Mouse (Mus musculus): Measurements from ENCODE around the gene Tut1. TPM values are rescaled to one million over a fixed set of nuclear protein-coding genes. Genes with fewer than 3 reads are reported as not detected.
A peak's percentile ranks its signal among the peaks of the same experiment; 100 is the strongest.

Gene Tut1
- total and polyA plus RNA-seq, 3 experiments = 54.6 to 68.2 TPM; not detected in 1

GRCm38 (mm10) chr19:8954171-8954570 lies 524 bp downstream of the Tut1 start:
- TF ChIP-seq CTCF (IDR thresholded peaks at IDR 0.05 in 2 of 3, conservative IDR thresholded peaks at IDR 0.05 in 1 of 3; ENCODE audit: control insufficient read depth in 1 of 3, insufficient read depth in 1 of 3, low read depth in 2 of 3, low read length in 3 of 3, poor library complexity in 1 of 3, severe bottlenecking in 1 of 3) (no peak), E2F4 (IDR thresholded peaks at IDR 0.05; ENCODE audit: borderline replicate concordance, low read depth, low read length) (no peak), TCF12 (IDR thresholded peaks at IDR 0.05; ENCODE audit: low read depth, low read length) (no peak), SMC3 (IDR thresholded peaks at IDR 0.05; ENCODE audit: low read depth, low read length) (no peak), TAL1 (IDR thresholded peaks at IDR 0.05; ENCODE audit: low read length) (no peak), ZKSCAN1 (IDR thresholded peaks at IDR 0.05; ENCODE audit: low read depth, low read length) (no peak), POLR2A (IDR thresholded peaks at IDR 0.05; ENCODE audit: control insufficient read depth in 1 of 2, insufficient read depth in 1 of 2, low read depth in 1 of 2, low read length in 2 of 2, poor library complexity in 1 of 2) (no peak), USF1 (IDR thresholded peaks at IDR 0.05; ENCODE audit: low read depth, low read length) (no peak), CHD1 (IDR thresholded peaks at IDR 0.05; ENCODE audit: low read depth, low read length) (no peak), HCFC1 (IDR thresholded peaks at IDR 0.05; ENCODE audit: low read depth, low read length) (no peak), GABPA (IDR thresholded peaks at IDR 0.05; ENCODE audit: low read depth, low read length) (no peak), RCOR1 (IDR thresholded peaks at IDR 0.05; ENCODE audit: low read depth, low read length) (no peak), MEF2A (IDR thresholded peaks at IDR 0.05; ENCODE audit: extremely low read depth, insufficient replicate concordance, low read depth, low read length, poor library complexity, severe bottlenecking) (no peak), ELF1 (IDR thresholded peaks at IDR 0.05; ENCODE audit: low read depth, low read length) (no peak), MYC (IDR thresholded peaks at IDR 0.05; ENCODE audit: low read depth, low read length) (no peak), EP300 (IDR thresholded peaks at IDR 0.05; ENCODE audit: low read depth in 1 of 2, low read length in 2 of 2) (no peak), USF2 (IDR thresholded peaks at IDR 0.05; ENCODE audit: borderline replicate concordance in 1 of 2, insufficient read depth in 1 of 2, low read depth in 1 of 2, low read length in 2 of 2) (no peak), TBP (IDR thresholded peaks at IDR 0.05; ENCODE audit: low read depth, low read length) (no peak)
- H3K27ac ChIP-seq (ENCODE audit: control insufficient read depth, low read depth, low read length) = peak overlapping the region; percentile 82
- no peaks in the 10 kb centered on the region for H3K9me3 ChIP-seq (replicated peaks; ENCODE audit: insufficient read depth, low read length)
- peaks cover 37% of the 10 kb centered on the region for H3K79me2 ChIP-seq (ENCODE audit: control insufficient read depth, insufficient read depth, low read length, poor library complexity)
- peak; percentile 43 for DNase-seq (ENCODE audit: low read depth, low spot score)
- H3K27me3 ChIP-seq (ENCODE audit: control insufficient read depth in 1 of 2, insufficient read depth in 2 of 2, low read length in 2 of 2) = no peaks in the 10 kb centered on the region
- H3K4me3 ChIP-seq (ENCODE audit: control insufficient read depth in 1 of 2, insufficient read depth in 1 of 2, low read depth in 2 of 2, low read length in 2 of 2) = peak overlapping the region; percentile 67 to 81
- H3K36me3 ChIP-seq (ENCODE audit: control insufficient read depth in 1 of 2, insufficient read depth in 2 of 2, low read length in 2 of 2) = peaks cover 22 to 47% of the 10 kb centered on the region in 2 experiments
- peaks cover 9 to 25% of the 10 kb centered on the region in 2 experiments for H3K4me1 ChIP-seq (ENCODE audit: control insufficient read depth in 1 of 2, insufficient read depth in 2 of 2, low read length in 2 of 2)
- H3K9ac ChIP-seq (ENCODE audit: control insufficient read depth, low read depth, low read length, poor library complexity, severe bottlenecking) = peak overlapping the region; percentile 83

DNA sequence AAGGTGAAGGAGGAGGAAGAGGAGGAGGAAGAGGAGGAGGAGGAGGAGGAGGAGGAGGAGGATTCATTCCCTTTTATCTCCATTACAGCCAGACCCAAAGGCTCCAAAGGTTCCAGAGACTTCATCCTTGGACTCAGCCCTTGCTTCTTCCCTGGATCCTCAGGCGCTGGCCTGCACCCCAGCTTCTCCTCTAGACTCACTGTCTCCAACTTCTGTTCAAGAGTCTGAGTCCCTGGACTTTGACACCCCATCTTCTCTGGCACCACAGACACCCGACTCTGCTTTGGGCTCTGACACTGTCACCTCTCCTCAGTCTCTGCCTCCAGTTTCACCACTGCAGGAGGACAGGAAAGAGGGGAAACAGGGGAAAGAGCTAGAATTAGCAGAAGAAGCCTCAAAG lies 8.6 kb downstream of the Tut1 start:
- Histone ChIP-seq H3K9ac (ENCODE audit: control insufficient read depth, low read depth, low read length, poor library complexity, severe bottlenecking) (no peak overlapping the region), H3K4me1 (ENCODE audit: control insufficient read depth in 1 of 2, insufficient read depth in 2 of 2, low read length in 2 of 2) (peaks cover 0 to 3% of the 10 kb centered on the region in 2 experiments; a peak in 1 of 4 replicates), H3K79me2 (ENCODE audit: control insufficient read depth, insufficient read depth, low read length, poor library complexity) (peaks cover 23% of the 10 kb centered on the region), H3K27ac (ENCODE audit: control insufficient read depth, low read depth, low read length) (no peak overlapping the region), H3K4me3 (ENCODE audit: control insufficient read depth in 1 of 2, insufficient read depth in 1 of 2, low read depth in 2 of 2, low read length in 2 of 2) (no peak overlapping the region), H3K36me3 (ENCODE audit: control insufficient read depth in 1 of 2, insufficient read depth in 2 of 2, low read length in 2 of 2) (peaks cover 0 to 28% of the 10 kb centered on the region in 2 experiments; a peak in 3 of 4 replicates), H3K27me3 (ENCODE audit: control insufficient read depth in 1 of 2, insufficient read depth in 2 of 2, low read length in 2 of 2) (no peaks in the 10 kb centered on the region), H3K9me3 (replicated peaks; ENCODE audit: insufficient read depth, low read length) (no peaks in the 10 kb centered on the region)
- no peak for TF ChIP-seq ELF1 (IDR thresholded peaks at IDR 0.05; ENCODE audit: low read depth, low read length)
- no peak for TF ChIP-seq POLR2AphosphoS2 (IDR thresholded peaks at IDR 0.05; ENCODE audit: low read length)
- TF ChIP-seq JUND (IDR thresholded peaks at IDR 0.05; ENCODE audit: low read depth, low read length) = no peak
- TF ChIP-seq TBP (IDR thresholded peaks at IDR 0.05; ENCODE audit: low read depth, low read length) = no peak
- no peak for TF ChIP-seq NRF1 (IDR thresholded peaks at IDR 0.05; ENCODE audit: insufficient read depth, low read depth, low read length, poor library complexity, severe bottlenecking)
- no peak for TF ChIP-seq ZKSCAN1 (IDR thresholded peaks at IDR 0.05; ENCODE audit: low read depth, low read length)
- TF ChIP-seq USF1 (IDR thresholded peaks at IDR 0.05; ENCODE audit: low read depth, low read length) = no peak
- TF ChIP-seq SMC3 (IDR thresholded peaks at IDR 0.05; ENCODE audit: low read depth, low read length) = no peak
- TF ChIP-seq USF2 (IDR thresholded peaks at IDR 0.05; ENCODE audit: borderline replicate concordance in 1 of 2, insufficient read depth in 1 of 2, low read depth in 1 of 2, low read length in 2 of 2) = no peak
- TF ChIP-seq E2F4 (IDR thresholded peaks at IDR 0.05; ENCODE audit: borderline replicate concordance, low read depth, low read length) = no peak
- no peak for TF ChIP-seq RAD21 (IDR thresholded peaks at IDR 0.05; ENCODE audit: low read depth, low read length)
- no peak for DNase-seq (ENCODE audit: low read depth, low spot score)

All from MEL (cell line).